Mouse (Mus musculus) gastrocnemius, postnatal 4 days (tissue): Measurements from ENCODE around the gene Gm21637. TPM values are rescaled to one million over a fixed set of nuclear protein-coding genes. Genes with fewer than 3 reads are reported as not detected.
"Not testable (repeated sequence)": the region's sequence is repeated elsewhere in the genome, so short reads cannot be mapped to it uniquely, and the experiment has no call there.

Experiments
- DNase-seq, 2 experiments: peaks; one replicate each; pipeline ENCODE4 v3.0.0; 2021 to 2022; ENCODE audit warnings: low spot score in 2 of 2, mixed read lengths in 2 of 2
- long read RNA-seq, 2 experiments: library from polyadenylated mRNA; stranded (forward); transcript quantifications; one replicate each; pipeline ENCODE4 v2.0.0; 2021
- total RNA-seq, 2 experiments: library from RNA; stranded (reverse); gene quantifications; 2 replicates each; pipeline ENCODE4 v1.2.3; 2021

The Gm21637 gene
- not detected for total RNA-seq
- long read RNA-seq, experiment 1, result 0 reads
- long read RNA-seq, experiment 2, result 0 reads

DNA sequence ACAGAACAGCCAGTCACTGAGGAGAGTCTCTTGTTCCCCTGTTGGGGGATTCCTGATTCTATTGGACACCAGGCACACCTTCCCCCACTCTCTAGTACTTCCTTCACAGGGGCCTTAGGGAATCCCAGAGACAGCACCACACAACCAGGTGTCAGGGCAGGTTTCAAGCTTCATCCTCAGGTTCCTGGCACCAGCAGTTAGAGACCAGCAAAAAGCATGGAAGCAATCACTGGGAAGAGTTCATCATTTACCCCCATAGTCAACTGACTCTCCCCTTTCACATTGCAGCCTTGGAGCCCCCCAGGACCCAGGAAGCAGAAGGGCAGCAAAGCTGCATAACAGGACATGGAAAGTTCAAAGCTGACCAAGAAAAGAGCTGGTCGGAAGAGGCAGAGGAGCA lies at the start of gene Gm21637:
Gene Gm21637 (plus strand): TSS at position 301 of the 400 bp plus-strand sequence.
- not testable (repeated sequence) for DNase-seq

Other genes starting within 250 kb of the Gm21637 start
- not detected for gene Btbd35f25, start 244.9 kb upstream of the Gm21637 start, total RNA-seq
- gene Btbd35f22, start 85.8 kb downstream of the Gm21637 start, total RNA-seq, result not detected